Mouse (Mus musculus) cortical plate, adult 2 months (tissue): ENCODE measurements at regions not wholly inside any gene's neighbourhood (a gene's known extent, or its start where the extent isn't known, plus 50 kb on each side); places are given as distances from the start of the nearest gene placed in this dataset.

ENCODE experiments used
- CTCF ChIP-seq: fragments of 200-500 bp; IDR thresholded peaks from 2 replicates; pipeline ENCODE4 v1.5.1; 2011; ENCODE audit warnings: mild to moderate bottlenecking, control low read depth, low read length; ENCODE audit not compliant: insufficient read depth; ENCODE audit errors: extremely low read depth
- POLR2A ChIP-seq: fragments of 200-500 bp; IDR thresholded peaks from 2 replicates; pipeline ENCODE4 v1.6.1; 2011; ENCODE audit warnings: mild to moderate bottlenecking, low read length, control low read depth; ENCODE audit not compliant: insufficient read depth; ENCODE audit errors: extremely low read depth

DNA sequence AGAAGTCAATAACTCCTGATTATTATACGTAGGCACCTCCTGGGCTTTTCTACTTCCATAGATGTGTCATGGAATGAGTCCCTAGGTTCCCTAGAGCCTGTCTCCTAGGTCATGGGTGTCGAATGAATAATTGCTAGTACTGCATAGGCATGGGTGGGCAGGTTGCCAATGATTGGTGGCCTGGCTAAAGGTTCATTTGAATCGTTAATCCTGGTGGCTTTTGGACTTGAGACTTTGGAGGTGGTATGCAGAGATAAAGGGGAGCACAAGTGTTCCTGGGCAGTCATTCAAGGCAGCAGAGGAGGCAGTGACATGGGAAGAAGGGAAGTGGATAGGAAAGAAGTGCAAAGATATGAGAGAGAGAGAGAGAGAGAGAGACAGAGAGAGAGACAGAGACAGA is 410.2 kb upstream of the Ptbp2 start:
- no peak for TF ChIP-seq POLR2A
- no peak for TF ChIP-seq CTCF
